Mouse (Mus musculus) midbrain, embryonic 10.5 days (tissue): ENCODE results near the gene Icosl. TPM values are rescaled to one million over a fixed set of nuclear protein-coding genes. Genes with fewer than 3 reads are reported as not detected.
A peak's percentile ranks its signal among the peaks of the same experiment; 100 is the strongest.
"Not testable (repeated sequence)": the region's sequence is repeated elsewhere in the genome, so short reads cannot be mapped to it uniquely, and the experiment has no call there.

Experiments used
- DNase-seq: peaks from one replicate; pipeline ENCODE4 v3.0.0-alpha.2; 2017; ENCODE audit warnings: low spot score
- H3K27ac ChIP-seq: fragments of 300-500 bp; sonication (generic); replicated peaks from 2 replicates; pipeline ENCODE4 v1.5.1; 2016; ENCODE audit warnings: mild to moderate bottlenecking
- H3K27me3 ChIP-seq: fragments of 300-500 bp; sonication (generic); 2 replicates; pipeline ENCODE4 v1.6.1; 2016; ENCODE audit warnings: low read depth, mild to moderate bottlenecking; ENCODE audit not compliant: poor library complexity, severe bottlenecking
- H3K36me3 ChIP-seq: fragments of 300-500 bp; sonication (generic); 2 replicates; pipeline ENCODE4 v1.6.1; 2016; ENCODE audit warnings: mild to moderate bottlenecking, moderate library complexity
- H3K4me1 ChIP-seq: fragments of 300-500 bp; sonication (generic); 2 replicates; pipeline ENCODE4 v1.6.1; 2016
- H3K4me3 ChIP-seq: fragments of 300-500 bp; sonication (generic); 2 replicates; pipeline ENCODE4 v1.5.1; 2016; ENCODE audit warnings: mild to moderate bottlenecking, moderate library complexity
- H3K9me3 ChIP-seq: fragments of 300-500 bp; sonication (generic); replicated peaks from 2 replicates; pipeline ENCODE4 v1.6.1; 2016; ENCODE audit warnings: mild to moderate bottlenecking
- WGBS: fragments of 180-500 bp; shearing (Covaris S2); methylation state at CpG from one replicate; pipeline ENCODE4 v1.1.7; 2016; 5-methylcytosine and 5-hydroxymethylcytosine counted together
- polyA plus RNA-seq: library from polyadenylated mRNA; unstranded; fragments of >200 nt; fragmentation: Nextera tagmentation; extraction: Ambion mirVana; gene quantifications from 2 replicates; pipeline ENCODE4 v1.2.1, GENCODE M21; 2016

Icosl gene
- polyA plus RNA-seq = 2.2 and 2.6 TPM in 2 replicates

DNA sequence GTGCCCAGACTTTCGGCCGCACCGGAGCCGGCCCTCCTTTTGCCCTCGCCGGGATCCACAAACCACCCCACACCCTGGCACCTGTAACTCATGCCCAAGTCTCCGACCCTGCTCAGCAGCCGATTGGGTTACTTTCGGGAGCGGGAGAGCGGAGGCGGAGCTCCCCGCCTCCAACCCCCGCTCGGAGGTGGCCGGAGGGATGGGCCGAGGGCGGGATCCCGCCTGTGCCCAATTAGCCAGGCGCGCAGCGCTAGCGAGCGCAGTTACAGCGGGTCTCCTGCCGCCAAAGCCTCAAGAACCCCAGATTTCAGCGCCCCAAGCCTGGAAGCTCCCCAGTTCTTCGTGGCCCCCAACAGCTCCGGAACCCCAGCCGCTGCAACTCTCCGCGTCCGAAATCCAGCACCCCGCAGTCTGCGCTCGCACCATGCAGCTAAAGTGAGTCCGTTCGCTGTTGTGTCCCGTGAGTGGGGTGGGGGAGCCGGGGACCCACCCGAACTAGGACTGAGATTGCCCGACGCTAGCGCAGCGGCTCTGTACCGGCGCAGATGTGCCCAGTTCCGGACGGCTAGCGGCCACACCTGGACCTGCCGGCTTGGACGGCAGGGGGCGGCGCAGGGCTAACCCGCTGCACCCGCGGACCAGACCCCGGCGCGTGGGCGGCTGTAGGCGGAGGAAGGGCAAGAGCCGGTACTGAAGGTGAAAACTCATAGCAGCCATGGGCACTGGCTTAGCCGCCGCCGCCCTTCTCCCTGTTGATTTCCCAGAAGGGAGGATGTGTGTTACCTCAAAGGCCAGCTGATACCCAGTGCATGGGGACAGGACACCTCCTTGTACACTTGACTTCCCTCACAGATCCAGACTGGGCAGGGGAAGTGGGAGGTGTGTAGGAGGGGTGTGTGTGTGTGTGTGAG, at the start of gene Icosl:
TSS of gene Icosl (plus strand) at position 202 of the 911 bp plus-strand sequence.
- Histone ChIP-seq H3K27ac (peak within 1 kb of the TSS; percentile 74), H3K4me3 (peak within 1 kb of the TSS; percentile 75), H3K4me1 (peaks cover 29% of the 10 kb centered on the region), H3K36me3 (no peaks in the 10 kb centered on the region), H3K9me3 (no peaks in the 10 kb centered on the region), H3K27me3 (peaks cover 45% of the 10 kb centered on the region)
- peak; percentile 78 for DNase-seq
- WGBS = under 1% methylated on average over 66 of the region's 66 CpGs

DNA sequence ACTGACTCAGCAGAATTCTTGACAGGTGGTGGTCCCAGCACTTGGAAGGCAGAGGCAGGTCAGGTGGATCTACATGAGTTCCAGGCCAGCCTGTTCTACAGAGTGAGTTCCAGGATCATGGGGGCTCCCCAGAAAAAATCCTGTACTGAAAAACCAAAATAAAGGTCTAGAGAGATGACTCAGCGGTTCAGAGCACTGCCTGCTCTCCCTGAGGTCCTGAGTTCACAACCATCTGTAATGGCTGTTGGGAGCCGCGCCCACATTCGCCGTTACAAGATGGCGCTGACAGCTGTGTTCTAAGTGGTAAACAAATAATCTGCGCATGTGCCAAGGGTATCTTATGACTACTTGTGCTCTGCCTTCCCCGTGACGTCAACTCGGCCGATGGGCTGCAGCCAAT, 49.1 kb upstream of the Icosl start:
- H3K4me3 ChIP-seq, H3K27me3 ChIP-seq, H3K4me1 ChIP-seq, DNase-seq, H3K36me3 ChIP-seq, H3K9me3 ChIP-seq, H3K27ac ChIP-seq: not testable (repeated sequence)
- WGBS = 100% methylated on average over 7 of the region's 11 CpGs

DNA sequence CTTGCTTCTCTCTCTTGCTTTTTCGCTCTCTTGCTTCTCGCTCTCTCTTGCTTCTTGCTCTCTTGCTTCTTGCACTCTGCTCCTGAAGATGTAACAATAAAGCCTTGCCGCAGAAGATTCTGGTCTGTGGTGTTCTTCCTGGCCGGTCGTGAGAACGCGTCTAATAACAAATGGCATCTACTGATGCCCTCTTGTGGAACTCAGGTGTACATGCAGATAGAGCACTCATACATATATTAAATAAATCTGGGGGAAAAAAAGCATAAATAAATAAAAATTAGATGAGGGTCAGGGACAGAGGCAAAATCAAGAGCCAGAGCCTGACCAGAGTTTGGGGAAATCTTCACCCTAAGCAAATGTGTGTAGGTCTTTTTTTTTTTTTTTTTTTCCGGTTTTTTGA, 43.6 kb upstream of the Icosl start:
- H3K27me3 ChIP-seq, H3K4me3 ChIP-seq, H3K9me3 ChIP-seq, H3K27ac ChIP-seq, DNase-seq, H3K4me1 ChIP-seq, H3K36me3 ChIP-seq: not testable (repeated sequence)
- 78% methylated on average over 6 of the region's 8 CpGs for WGBS

DNA sequence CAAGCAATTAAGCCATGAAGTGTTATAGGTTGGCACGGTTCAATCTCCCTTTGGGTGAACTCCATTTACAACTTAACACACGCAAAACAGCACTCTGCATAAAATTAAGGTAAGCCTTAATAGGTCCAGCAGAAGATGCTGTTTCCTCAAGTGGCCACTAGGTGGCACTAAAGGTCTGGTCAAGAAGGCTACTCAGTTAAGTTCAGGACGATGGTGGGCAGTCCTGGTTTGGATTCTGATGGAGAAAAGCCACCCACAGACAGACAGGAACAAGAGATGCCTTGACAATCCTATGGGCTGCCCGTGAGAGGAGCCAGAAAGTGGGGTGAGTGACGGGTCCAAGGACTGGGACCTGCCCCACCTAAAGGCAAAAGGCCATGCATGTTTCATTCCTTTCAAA, 41.0 kb upstream of the Icosl start:
- H3K36me3 ChIP-seq = no peaks in the 10 kb centered on the region
- WGBS = 7% methylated on average over 5 of the region's 5 CpGs
- no peaks in the 10 kb centered on the region for H3K4me1 ChIP-seq
- no peaks in the 10 kb centered on the region for H3K27me3 ChIP-seq
- H3K9me3 ChIP-seq = no peaks in the 10 kb centered on the region
- DNase-seq = peak; percentile 77
- H3K4me3 ChIP-seq = no peak overlapping the region
- no peak overlapping the region for H3K27ac ChIP-seq

DNA sequence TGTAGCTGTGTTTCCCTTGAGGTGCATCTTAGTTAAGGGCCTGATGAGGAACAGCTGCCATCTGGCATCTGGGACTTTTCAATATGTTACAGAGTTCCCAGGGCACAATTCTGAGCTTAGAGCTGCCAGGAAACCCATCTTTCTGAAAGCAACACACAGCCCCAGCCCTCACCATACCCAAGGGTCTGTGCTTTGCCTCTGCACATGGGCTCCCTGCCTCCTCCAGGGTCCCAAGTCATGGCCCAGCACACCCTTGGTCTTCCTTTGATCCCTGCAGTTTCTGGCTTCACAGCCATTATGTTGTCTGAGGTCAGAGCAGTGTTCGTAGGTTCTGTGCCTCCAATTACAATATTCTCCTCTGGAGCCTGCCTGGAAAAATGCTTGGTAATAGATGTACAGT, 40.0 kb upstream of the Icosl start:
- no peak for DNase-seq
- H3K36me3 ChIP-seq = no peaks in the 10 kb centered on the region
- no peak overlapping the region for H3K4me3 ChIP-seq
- 85% methylated on average over 1 of the region's 1 CpGs for WGBS
- no peaks in the 10 kb centered on the region for H3K9me3 ChIP-seq
- no peak overlapping the region for H3K27ac ChIP-seq
- no peaks in the 10 kb centered on the region for H3K27me3 ChIP-seq
- H3K4me1 ChIP-seq = no peaks in the 10 kb centered on the region

DNA sequence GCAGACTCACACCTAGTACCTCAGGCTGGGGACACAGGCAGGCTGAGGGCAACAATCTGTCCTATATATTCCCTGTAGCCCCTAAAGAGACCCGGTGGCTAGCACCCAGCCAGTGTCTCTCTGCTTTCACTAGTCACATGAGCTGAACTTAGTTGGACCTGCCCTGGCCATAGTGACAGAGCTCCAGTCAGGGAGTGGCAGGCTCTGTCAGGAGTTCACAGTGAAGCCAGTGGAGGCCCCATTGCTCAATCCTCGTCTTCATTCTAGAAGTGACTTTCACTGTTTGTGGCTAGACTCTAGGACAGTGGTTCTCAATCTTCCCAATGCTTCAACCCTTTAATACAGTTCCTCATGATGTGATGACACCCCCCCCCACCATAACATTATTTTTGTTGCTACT, 37.1 kb upstream of the Icosl start:
- no peaks in the 10 kb centered on the region for H3K27me3 ChIP-seq
- WGBS = 93% methylated on average over 2 of the region's 2 CpGs
- no peak overlapping the region for H3K27ac ChIP-seq
- H3K4me1 ChIP-seq = no peaks in the 10 kb centered on the region
- H3K9me3 ChIP-seq = no peaks in the 10 kb centered on the region
- H3K4me3 ChIP-seq = no peak overlapping the region
- DNase-seq = no peak
- no peaks in the 10 kb centered on the region for H3K36me3 ChIP-seq

DNA sequence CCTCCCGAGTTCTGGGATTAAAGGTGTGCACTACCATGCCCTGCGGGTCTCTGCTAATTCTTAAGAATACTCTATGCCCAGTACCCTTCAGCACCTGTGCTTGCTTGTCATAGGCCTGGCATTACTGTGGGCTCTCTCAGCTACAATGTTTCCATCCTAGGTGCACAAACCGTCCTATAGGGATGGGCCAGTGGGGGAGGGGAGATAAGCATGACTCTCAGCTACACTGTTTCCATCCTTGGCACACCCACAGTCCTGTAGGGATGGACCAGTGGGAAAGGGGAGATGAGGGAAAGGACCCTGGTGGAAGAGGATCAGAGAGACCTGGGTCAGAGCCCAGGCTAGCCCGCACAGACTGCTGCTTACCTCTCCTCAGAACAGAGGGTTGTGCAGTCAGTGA, 32.0 kb upstream of the Icosl start:
- H3K27me3 ChIP-seq = peaks cover under 1% of the 10 kb centered on the region; the same call in 1 of the 2 replicates
- H3K4me3 ChIP-seq = no peak overlapping the region
- no peak for DNase-seq
- no peaks in the 10 kb centered on the region for H3K9me3 ChIP-seq
- H3K27ac ChIP-seq = no peak overlapping the region
- 81% methylated on average over 4 of the region's 4 CpGs for WGBS
- H3K4me1 ChIP-seq = no peaks in the 10 kb centered on the region
- H3K36me3 ChIP-seq = no peaks in the 10 kb centered on the region

DNA sequence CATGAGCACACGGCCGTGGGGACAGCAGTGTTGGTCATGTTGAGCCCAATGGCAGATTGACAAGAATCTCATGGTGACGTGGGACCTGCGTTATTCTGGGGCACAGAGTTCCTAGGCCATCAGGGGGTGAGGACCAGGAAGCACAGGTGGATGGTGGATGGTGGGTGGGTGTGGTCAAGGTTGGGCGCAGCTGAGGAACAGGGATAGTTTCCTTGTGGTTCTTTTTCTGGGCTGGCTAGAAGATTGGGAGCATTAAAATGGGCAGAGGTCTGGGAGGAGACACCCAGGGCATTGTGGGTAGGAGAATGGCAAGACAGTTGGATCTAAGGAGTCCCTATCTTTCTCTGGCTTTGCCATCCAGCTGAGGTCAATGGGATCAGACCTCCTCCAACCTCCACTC, 27.5 kb upstream of the Icosl start, which contains the start of gene Dnmt3l:
TSS of gene Dnmt3l (plus strand) at position 301 of the 400 bp plus-strand sequence.
- no peaks in the 10 kb centered on the region for H3K36me3 ChIP-seq
- WGBS = 95% methylated on average over 5 of the region's 5 CpGs
- peaks cover 18% of the 10 kb centered on the region for H3K27me3 ChIP-seq
- H3K27ac ChIP-seq = no peak within 1 kb of the TSS
- H3K4me3 ChIP-seq = no peak within 1 kb of the TSS
- DNase-seq = no peak
- H3K9me3 ChIP-seq = no peaks in the 10 kb centered on the region
- peaks cover 10% of the 10 kb centered on the region for H3K4me1 ChIP-seq

DNA sequence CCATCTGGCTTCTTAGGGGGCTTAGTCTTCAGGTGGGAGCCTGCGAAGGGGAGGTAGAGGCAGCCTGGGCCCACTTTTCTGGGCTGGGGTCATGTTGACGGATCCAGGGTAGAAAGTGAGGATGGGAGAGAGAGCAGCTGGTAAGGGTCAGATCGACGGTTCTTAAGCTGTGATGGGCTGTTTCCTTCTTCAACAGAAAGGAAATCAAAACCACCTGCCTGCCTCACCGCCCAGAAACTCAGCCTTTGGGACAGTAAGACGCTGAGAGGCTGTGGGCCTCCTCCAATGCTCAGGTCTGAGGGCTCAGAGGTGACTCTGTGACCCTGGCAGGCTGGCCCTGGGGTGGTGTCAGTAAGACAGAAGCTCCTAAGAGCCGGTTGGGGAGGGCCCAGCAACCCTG, 27.0 kb upstream of the Icosl start:
- Histone ChIP-seq H3K27me3 (peaks cover 18% of the 10 kb centered on the region), H3K4me1 (peaks cover 10% of the 10 kb centered on the region), H3K27ac (no peak overlapping the region), H3K4me3 (no peak overlapping the region), H3K9me3 (no peaks in the 10 kb centered on the region), H3K36me3 (no peaks in the 10 kb centered on the region)
- DNase-seq = no peak
- 77% methylated on average over 7 of the region's 7 CpGs for WGBS

DNA sequence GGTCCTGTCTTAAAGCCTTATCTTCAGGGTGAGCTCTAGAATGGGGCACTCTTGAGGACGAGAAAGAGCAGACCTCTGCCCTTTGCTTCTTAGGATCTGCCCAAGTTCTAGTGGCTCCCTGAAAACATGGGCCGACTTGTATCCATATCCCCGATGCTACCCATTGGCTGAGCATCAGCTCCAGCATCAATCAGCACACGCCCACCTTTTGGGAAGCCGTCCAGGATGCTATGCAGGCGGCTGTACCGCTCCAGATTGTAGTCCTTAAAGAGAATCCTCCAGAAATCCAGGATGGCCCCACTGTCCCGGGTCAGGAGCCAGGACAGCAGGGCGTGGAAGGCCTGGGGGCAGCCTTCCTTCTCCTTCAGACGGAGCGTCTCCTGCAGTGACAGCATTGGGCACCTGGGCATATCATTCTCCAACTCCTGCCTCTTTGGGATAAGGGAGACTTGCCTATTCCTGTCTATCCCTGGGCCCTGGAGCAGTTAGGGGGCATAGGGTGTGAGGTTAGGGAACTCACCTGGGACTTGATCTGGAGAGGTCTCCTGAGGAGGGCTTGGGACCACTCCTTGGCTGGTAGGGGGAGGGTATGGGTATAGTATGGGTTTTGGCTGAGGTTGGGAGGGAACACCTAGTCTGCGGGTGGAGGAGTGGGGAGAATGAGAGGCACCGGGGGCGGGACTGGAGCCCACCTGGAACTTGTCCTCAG, 26.3 kb upstream of the Icosl start:
- Histone ChIP-seq H3K9me3 (no peaks in the 10 kb centered on the region), H3K4me1 (peaks cover 10% of the 10 kb centered on the region), H3K4me3 (peak overlapping the region; percentile 47), H3K27me3 (peaks cover 18% of the 10 kb centered on the region), H3K27ac (peak overlapping the region; percentile 74), H3K36me3 (no peaks in the 10 kb centered on the region)
- DNase-seq = no peak
- WGBS = 64% methylated on average over 14 of the region's 14 CpGs

DNA sequence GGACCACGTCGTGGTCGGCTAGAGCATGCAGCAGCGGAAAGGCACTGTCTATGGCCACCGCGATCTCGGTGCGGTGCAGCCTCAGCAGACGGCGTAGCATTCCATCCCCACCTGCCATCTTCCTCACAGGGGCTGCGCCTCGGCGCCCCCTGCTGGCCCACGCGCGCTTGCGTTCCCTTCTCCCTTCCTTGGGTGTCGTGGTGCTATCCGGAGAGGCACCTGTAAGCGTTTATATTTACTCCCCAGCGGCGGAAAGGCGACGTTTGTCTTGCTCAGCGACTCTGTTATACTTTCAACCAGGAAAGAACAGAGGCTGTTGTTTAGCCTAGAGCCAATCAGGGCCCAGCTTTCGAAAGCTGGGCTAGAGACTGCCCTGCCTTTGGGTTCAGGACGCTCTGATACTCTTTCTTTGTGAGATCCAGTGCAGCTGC, 25.7 kb upstream of the Icosl start, which contains the start of gene Aire:
TSS of gene Aire (minus strand) at position 205 of the 431 bp plus-strand sequence.
- H3K36me3 ChIP-seq = no peaks in the 10 kb centered on the region
- H3K4me1 ChIP-seq = peaks cover 10% of the 10 kb centered on the region
- H3K27me3 ChIP-seq = peaks cover 18% of the 10 kb centered on the region
- WGBS = 1% methylated on average over 27 of the region's 27 CpGs
- H3K4me3 ChIP-seq = peak within 1 kb of the TSS; percentile 47
- peak; percentile 73 for DNase-seq
- peak within 1 kb of the TSS; percentile 74 for H3K27ac ChIP-seq
- no peaks in the 10 kb centered on the region for H3K9me3 ChIP-seq

DNA sequence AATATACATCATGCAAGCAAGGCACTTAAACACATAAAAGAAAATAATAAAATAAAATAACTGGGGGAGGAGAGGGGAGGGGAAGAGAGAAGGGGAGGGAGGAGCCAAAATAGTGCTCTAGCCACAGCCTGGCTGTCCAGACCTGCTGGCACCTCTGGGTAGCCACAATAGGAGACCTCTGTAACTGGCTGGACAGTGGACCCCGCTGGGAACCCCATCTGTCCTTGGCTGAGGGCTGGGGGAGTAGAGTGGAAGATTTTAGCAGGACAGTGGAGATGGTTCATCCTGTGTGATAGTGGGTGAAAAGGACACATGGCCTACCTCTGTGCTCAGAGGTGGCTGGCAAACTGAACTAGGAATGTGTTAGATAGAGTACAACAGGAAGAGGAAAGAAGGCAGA, 24.6 kb upstream of the Icosl start:
- H3K4me1 ChIP-seq = peaks cover 12% of the 10 kb centered on the region
- H3K9me3 ChIP-seq = no peaks in the 10 kb centered on the region
- WGBS = 62% methylated on average over 1 of the region's 1 CpGs
- peaks cover 18% of the 10 kb centered on the region for H3K27me3 ChIP-seq
- no peak overlapping the region for H3K27ac ChIP-seq
- no peaks in the 10 kb centered on the region for H3K36me3 ChIP-seq
- no peak overlapping the region for H3K4me3 ChIP-seq
- no peak for DNase-seq

DNA sequence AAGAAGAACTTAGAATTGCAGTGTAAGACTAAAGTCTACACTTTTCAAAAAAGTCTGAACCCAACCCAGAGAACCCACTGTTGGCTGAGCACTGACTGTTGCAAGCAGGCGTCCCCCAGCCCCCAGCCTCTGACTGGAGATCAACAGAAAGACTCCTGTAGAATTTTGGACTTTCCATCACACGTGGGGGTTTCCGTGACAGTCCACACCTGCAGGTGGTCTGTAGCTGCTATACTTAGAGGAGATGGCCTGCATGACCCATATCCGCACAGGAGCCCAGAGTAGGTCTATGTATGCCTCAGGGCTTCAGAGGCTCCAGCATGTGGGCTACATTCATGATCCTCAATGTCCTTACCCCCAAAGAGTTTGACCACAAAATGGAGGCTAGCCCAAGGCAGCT, 22.7 kb upstream of the Icosl start:
- Histone ChIP-seq H3K4me3 (no peak overlapping the region), H3K36me3 (no peaks in the 10 kb centered on the region), H3K9me3 (no peaks in the 10 kb centered on the region), H3K27me3 (peaks cover 18% of the 10 kb centered on the region), H3K27ac (no peak overlapping the region), H3K4me1 (peaks cover 13% of the 10 kb centered on the region)
- WGBS = 81% methylated on average over 4 of the region's 4 CpGs
- DNase-seq = no peak
